Mouse (Mus musculus) thymus, adult 2 months (tissue): Measurements from ENCODE around the gene Thegl.

ENCODE experiments used
- CTCF ChIP-seq: fragments of 200-500 bp; IDR thresholded peaks from 2 replicates; pipeline ENCODE4 v1.5.1; 2012; ENCODE audit warnings: mild to moderate bottlenecking, control low read depth, low read length, moderate library complexity, borderline replicate concordance; ENCODE audit not compliant: control insufficient read depth, poor library complexity, insufficient read depth; ENCODE audit errors: extremely low read depth
- POLR2A ChIP-seq: fragments of 200-500 bp; IDR thresholded peaks from 2 replicates; pipeline ENCODE4 v1.6.1; 2012; ENCODE audit warnings: mild to moderate bottlenecking, low read length, control low read depth, moderate library complexity; ENCODE audit not compliant: control insufficient read depth, poor library complexity, insufficient read depth; ENCODE audit errors: extremely low read depth

DNA sequence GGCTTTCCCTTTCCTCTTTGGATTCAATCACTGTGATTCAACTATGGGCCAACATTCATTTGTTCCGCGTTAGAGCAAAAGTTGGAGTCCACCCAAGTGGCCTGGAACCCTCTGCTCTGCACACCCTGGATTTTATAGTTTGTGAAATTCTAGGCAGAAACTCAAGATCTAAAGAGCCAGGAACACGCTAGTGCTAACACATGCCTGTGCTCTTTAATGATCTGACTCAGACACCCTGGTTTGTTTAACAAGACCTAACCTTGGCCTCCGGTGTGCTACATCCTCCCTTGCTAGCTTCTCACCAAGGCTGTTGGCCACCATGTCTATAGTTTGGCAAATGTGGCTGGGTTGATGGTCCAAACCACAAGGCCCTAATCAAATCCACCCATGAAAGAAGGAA is 64.9 kb downstream of the Thegl start:
- no peak for TF ChIP-seq CTCF
- TF ChIP-seq POLR2A: no peak
